Mouse (Mus musculus): ENCODE data around the gene 4933405L10Rik. TPM values are rescaled to one million over a fixed set of nuclear protein-coding genes. Genes with fewer than 3 reads are reported as not detected.

Gene 4933405L10Rik
- polyA plus RNA-seq, 1 experiment from 2014 or later, result not detected

- peaks cover 5% of the 10 kb centered on the region; the same call in 1 of the 2 replicates for H3K36me3 ChIP-seq
- H3K4me1 ChIP-seq, result peaks cover 6% of the 10 kb centered on the region
- no peaks in the 10 kb centered on the region for H3K27me3 ChIP-seq (ENCODE audit: insufficient read depth, poor library complexity, severe bottlenecking)
- H3K27ac ChIP-seq, result no peak overlapping the region
- DNase-seq (ENCODE audit: low spot score), result no peak
- H3K4me3 ChIP-seq, result no peak overlapping the region
- WGBS, result 89% methylated on average over 5 of the region's 5 CpGs
- H3K9me3 ChIP-seq, result no peaks in the 10 kb centered on the region
Observed at GRCm38 (mm10) chr8:105739216-105739615, 31.8 kb downstream of the 4933405L10Rik start.

- 80% methylated on average over 4 of the region's 4 CpGs for WGBS
Observed at GRCm38 (mm10) chr8:105743301-105743700, 35.8 kb downstream of the 4933405L10Rik start.

DNA sequence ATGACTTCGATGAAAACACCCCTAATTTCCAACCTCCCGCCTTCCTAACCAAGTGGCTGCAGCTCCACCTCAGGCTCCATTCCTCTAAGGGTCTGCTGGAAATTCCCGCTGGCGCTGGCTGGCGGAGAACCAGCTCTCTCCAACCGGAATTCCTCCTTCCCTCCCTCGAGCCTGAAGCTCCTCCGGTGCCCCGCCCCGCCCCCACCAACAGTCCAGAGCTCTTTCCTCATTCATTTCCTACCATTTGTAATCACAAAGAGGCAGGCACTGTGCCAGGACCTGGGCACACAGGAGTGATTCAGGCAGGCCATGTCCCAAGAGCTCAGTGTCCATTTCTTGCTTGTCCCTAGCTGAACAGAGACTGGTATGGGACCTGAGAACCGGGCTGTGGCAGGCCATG lies 43.2 kb downstream of the 4933405L10Rik start:
- Histone ChIP-seq H3K27ac (peak overlapping the region; percentile 69), H3K4me1 (peaks cover 32% of the 10 kb centered on the region), H3K27me3 (ENCODE audit: insufficient read depth, poor library complexity, severe bottlenecking) (no peaks in the 10 kb centered on the region), H3K36me3 (peaks cover 3% of the 10 kb centered on the region; the same call in 1 of the 2 replicates), H3K4me3 (peak overlapping the region; percentile 30; the same call in 1 of the 2 replicates), H3K9me3 (no peaks in the 10 kb centered on the region)
- WGBS, result 7% methylated on average over 11 of the region's 11 CpGs
- peak; percentile 81 for DNase-seq (ENCODE audit: low spot score)

More at GRCm38 (mm10) chr8:105743301-105743700, 35.8 kb downstream of the 4933405L10Rik start:
- H3K9me3 ChIP-seq, result no peaks in the 10 kb centered on the region
- H3K27ac ChIP-seq, result no peak overlapping the region
- H3K36me3 ChIP-seq, result peaks cover 5% of the 10 kb centered on the region; the same call in 1 of the 2 replicates
- DNase-seq (ENCODE audit: low spot score), result no peak
- H3K27me3 ChIP-seq (ENCODE audit: insufficient read depth, poor library complexity, severe bottlenecking), result no peaks in the 10 kb centered on the region
- H3K4me1 ChIP-seq, result peaks cover 19% of the 10 kb centered on the region
- no peak overlapping the region for H3K4me3 ChIP-seq

- Histone ChIP-seq H3K4me1 (peaks cover 23% of the 10 kb centered on the region), H3K36me3 (no peaks in the 10 kb centered on the region), H3K4me3 (no peak overlapping the region), H3K27ac (no peak overlapping the region), H3K9me3 (no peaks in the 10 kb centered on the region), H3K27me3 (ENCODE audit: insufficient read depth, poor library complexity, severe bottlenecking) (no peaks in the 10 kb centered on the region)
- WGBS, result 83% methylated on average over 2 of the region's 2 CpGs
- DNase-seq (ENCODE audit: low spot score), result no peak
Observed at GRCm38 (mm10) chr8:105753916-105754315, 46.5 kb downstream of the 4933405L10Rik start.

GRCm38 (mm10) chr8:105754688-105755087 lies 47.2 kb downstream of the 4933405L10Rik start:
- Histone ChIP-seq H3K4me1 (peaks cover 28% of the 10 kb centered on the region), H3K27ac (no peak overlapping the region), H3K9me3 (no peaks in the 10 kb centered on the region), H3K36me3 (no peaks in the 10 kb centered on the region), H3K4me3 (no peak overlapping the region), H3K27me3 (ENCODE audit: insufficient read depth, poor library complexity, severe bottlenecking) (no peaks in the 10 kb centered on the region)
- no peak for DNase-seq (ENCODE audit: low spot score)
- 71% methylated on average over 2 of the region's 2 CpGs for WGBS

DNA sequence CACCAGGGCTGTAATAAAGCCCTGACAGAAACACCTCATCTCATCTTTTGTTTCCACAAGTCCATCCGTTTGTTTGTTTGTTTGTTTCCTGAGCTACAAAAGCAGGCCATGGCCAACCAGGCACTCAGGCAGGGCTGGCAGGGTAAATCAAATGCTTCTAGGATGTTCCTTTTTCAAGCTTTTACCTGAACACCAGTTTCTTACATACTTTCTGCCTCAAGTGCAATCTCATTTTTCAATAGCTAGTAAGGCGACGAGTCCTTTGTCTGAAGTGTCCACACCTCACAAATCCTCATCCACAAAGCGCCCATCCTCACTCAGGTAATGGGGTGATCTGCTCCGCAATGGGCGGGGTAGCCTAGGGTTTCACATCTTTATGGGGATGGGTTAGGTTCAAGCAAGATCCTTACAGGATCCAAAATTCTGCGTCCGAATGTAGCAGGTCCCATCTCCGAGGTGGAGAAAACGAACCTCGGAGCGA lies 50.4 kb downstream of the 4933405L10Rik start:
- Histone ChIP-seq H3K27ac (peak overlapping the region; percentile 89), H3K9me3 (no peaks in the 10 kb centered on the region), H3K4me3 (peak overlapping the region; percentile 93), H3K27me3 (ENCODE audit: insufficient read depth, poor library complexity, severe bottlenecking) (no peaks in the 10 kb centered on the region), H3K36me3 (no peaks in the 10 kb centered on the region), H3K4me1 (peaks cover 11% of the 10 kb centered on the region; the same call in 1 of the 2 replicates)
- WGBS, result 2% methylated on average over 12 of the region's 12 CpGs
- DNase-seq (ENCODE audit: low spot score), result no peak

DNA sequence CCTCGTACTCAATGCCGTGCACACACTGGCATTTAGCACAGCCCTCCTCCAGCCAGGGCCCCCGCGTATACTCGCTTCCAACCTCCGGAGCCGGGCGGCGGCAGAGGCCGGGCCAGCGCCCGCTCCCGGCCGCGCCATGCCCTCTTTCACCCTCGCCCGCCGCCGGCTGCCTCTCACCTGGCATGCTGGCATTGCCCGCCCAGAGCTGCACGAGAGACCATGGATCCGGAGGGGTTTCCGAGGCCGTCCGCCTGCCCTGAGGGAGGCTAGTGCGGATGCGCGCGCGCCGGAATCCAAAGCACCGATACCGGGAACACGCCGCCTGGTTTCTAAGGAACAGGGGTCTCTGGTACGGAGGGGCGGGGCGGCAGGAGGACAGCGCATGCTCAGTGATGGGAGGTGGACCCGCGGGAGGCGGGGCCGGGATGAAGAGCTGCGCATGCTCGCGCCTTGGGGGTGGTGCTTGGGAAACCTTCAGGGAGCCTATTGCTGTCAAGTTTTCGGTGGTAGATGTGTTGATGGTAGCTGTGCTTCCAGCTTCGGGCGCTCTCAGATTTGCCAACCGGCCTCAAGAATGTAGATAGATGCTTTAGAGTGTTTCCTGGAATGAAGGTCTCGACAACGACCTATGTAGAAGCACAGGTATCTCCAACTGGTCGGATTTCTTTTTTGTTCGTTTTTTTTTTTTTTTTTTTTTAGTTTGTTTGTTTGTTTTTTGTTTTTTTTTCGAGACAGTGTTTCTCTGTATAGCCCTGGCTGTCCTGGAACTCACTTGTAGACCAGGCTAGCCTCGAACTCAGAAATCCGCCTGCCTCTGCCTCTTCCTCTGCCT lies 51.0 kb downstream of the 4933405L10Rik start, which contains the start of gene Gfod2:
Gene Gfod2 (minus strand): TSS at position 388 of the 832 bp plus-strand sequence.
- Histone ChIP-seq H3K4me1 (peaks cover 11% of the 10 kb centered on the region; the same call in 1 of the 2 replicates), H3K36me3 (no peaks in the 10 kb centered on the region), H3K27me3 (ENCODE audit: insufficient read depth, poor library complexity, severe bottlenecking) (no peaks in the 10 kb centered on the region), H3K9me3 (no peaks in the 10 kb centered on the region), H3K27ac (peak within 1 kb of the TSS; percentile 89), H3K4me3 (peak within 1 kb of the TSS; percentile 93)
- DNase-seq (ENCODE audit: low spot score), result peak; percentile 99
- 4% methylated on average over 57 of the region's 57 CpGs for WGBS

Other genes starting within 250 kb of the 4933405L10Rik start
- gene Tppp3, start 236.1 kb upstream of the 4933405L10Rik start, polyA plus RNA-seq (2016; fragmentation: Nextera tagmentation; extraction: Ambion mirVana), result 25.5 and 28.4 TPM in 2 replicates
- gene Zdhhc1, start 210.8 kb upstream of the 4933405L10Rik start, polyA plus RNA-seq (2016; fragmentation: Nextera tagmentation; extraction: Ambion mirVana), result 16.1 and 21.6 TPM in 2 replicates
- gene Hsd11b2, start 188.9 kb upstream of the 4933405L10Rik start, polyA plus RNA-seq (2016; fragmentation: Nextera tagmentation; extraction: Ambion mirVana), result 14.8 and 37.5 TPM in 2 replicates
- 69.7 and 70.6 TPM in 2 replicates for gene Atp6v0d1, start 141.6 kb upstream of the 4933405L10Rik start, polyA plus RNA-seq (2016; fragmentation: Nextera tagmentation; extraction: Ambion mirVana)
- gene Ripor1, start 102.4 kb upstream of the 4933405L10Rik start, polyA plus RNA-seq (2016; fragmentation: Nextera tagmentation; extraction: Ambion mirVana), result 34.8 and 37.3 TPM in 2 replicates
- gene Ctcf, start 71.1 kb upstream of the 4933405L10Rik start, polyA plus RNA-seq (2016; fragmentation: Nextera tagmentation; extraction: Ambion mirVana), result 70.3 and 103 TPM in 2 replicates
- gene Agrp, start 70.3 kb upstream of the 4933405L10Rik start, polyA plus RNA-seq (2016; fragmentation: Nextera tagmentation; extraction: Ambion mirVana), result 0.31 and 0.35 TPM in 2 replicates
- 0.31 and 0.63 TPM in 2 replicates for gene Carmil2, start 21.4 kb upstream of the 4933405L10Rik start, polyA plus RNA-seq (2016; fragmentation: Nextera tagmentation; extraction: Ambion mirVana)
- gene Acd, start 6.6 kb upstream of the 4933405L10Rik start, polyA plus RNA-seq (2016; fragmentation: Nextera tagmentation; extraction: Ambion mirVana), result 46.6 and 52.9 TPM in 2 replicates
- 12.8 and 14.1 TPM in 2 replicates for gene Pard6a, start 6.5 kb upstream of the 4933405L10Rik start, polyA plus RNA-seq (2016; fragmentation: Nextera tagmentation; extraction: Ambion mirVana)
- gene Enkd1, start 555 bp downstream of the 4933405L10Rik start, polyA plus RNA-seq (2016; fragmentation: Nextera tagmentation; extraction: Ambion mirVana), result 18.7 and 28.8 TPM in 2 replicates
- gene Gfod2, start 51.0 kb downstream of the 4933405L10Rik start, polyA plus RNA-seq (2016; fragmentation: Nextera tagmentation; extraction: Ambion mirVana), result 13.1 and 18.2 TPM in 2 replicates
- gene Ranbp10, start 119.7 kb downstream of the 4933405L10Rik start, polyA plus RNA-seq (2016; fragmentation: Nextera tagmentation; extraction: Ambion mirVana), result 8.6 and 10.4 TPM in 2 replicates
- 0.06 TPM in 2 replicates for gene Tsnaxip1, start 120.1 kb downstream of the 4933405L10Rik start, polyA plus RNA-seq (2016; fragmentation: Nextera tagmentation; extraction: Ambion mirVana)
- 46.5 and 55.2 TPM in 2 replicates for gene Cenpt, start 145.6 kb downstream of the 4933405L10Rik start, polyA plus RNA-seq (2016; fragmentation: Nextera tagmentation; extraction: Ambion mirVana)
- 61.6 and 74.0 TPM in 2 replicates for gene Thap11, start 147.5 kb downstream of the 4933405L10Rik start, polyA plus RNA-seq (2016; fragmentation: Nextera tagmentation; extraction: Ambion mirVana)
- gene Nutf2, start 152.9 kb downstream of the 4933405L10Rik start, polyA plus RNA-seq (2016; fragmentation: Nextera tagmentation; extraction: Ambion mirVana), result 274 and 314 TPM in 2 replicates
- 50.2 and 52.6 TPM in 2 replicates for gene Edc4, start 173.2 kb downstream of the 4933405L10Rik start, polyA plus RNA-seq (2016; fragmentation: Nextera tagmentation; extraction: Ambion mirVana)
- gene Nrn1l, start 185.9 kb downstream of the 4933405L10Rik start, polyA plus RNA-seq (2016; fragmentation: Nextera tagmentation; extraction: Ambion mirVana), result 0.43 and 0.46 TPM in 2 replicates
- 30.3 and 30.4 TPM in 2 replicates for gene Pskh1, start 192.8 kb downstream of the 4933405L10Rik start, polyA plus RNA-seq (2016; fragmentation: Nextera tagmentation; extraction: Ambion mirVana)
- gene Ctrl, start 226.2 kb downstream of the 4933405L10Rik start, polyA plus RNA-seq (2016; fragmentation: Nextera tagmentation; extraction: Ambion mirVana), result 1.9 and 2.6 TPM in 2 replicates
- gene Psmb10, start 230.8 kb downstream of the 4933405L10Rik start, polyA plus RNA-seq (2016; fragmentation: Nextera tagmentation; extraction: Ambion mirVana), result 70.7 and 75.4 TPM in 2 replicates
- gene Lcat, start 235.7 kb downstream of the 4933405L10Rik start, polyA plus RNA-seq (2016; fragmentation: Nextera tagmentation; extraction: Ambion mirVana), result 1.7 and 7.9 TPM in 2 replicates